Mouse (Mus musculus): Measurements from ENCODE around the gene Slc13a2.

Gene Slc13a2

DNA sequence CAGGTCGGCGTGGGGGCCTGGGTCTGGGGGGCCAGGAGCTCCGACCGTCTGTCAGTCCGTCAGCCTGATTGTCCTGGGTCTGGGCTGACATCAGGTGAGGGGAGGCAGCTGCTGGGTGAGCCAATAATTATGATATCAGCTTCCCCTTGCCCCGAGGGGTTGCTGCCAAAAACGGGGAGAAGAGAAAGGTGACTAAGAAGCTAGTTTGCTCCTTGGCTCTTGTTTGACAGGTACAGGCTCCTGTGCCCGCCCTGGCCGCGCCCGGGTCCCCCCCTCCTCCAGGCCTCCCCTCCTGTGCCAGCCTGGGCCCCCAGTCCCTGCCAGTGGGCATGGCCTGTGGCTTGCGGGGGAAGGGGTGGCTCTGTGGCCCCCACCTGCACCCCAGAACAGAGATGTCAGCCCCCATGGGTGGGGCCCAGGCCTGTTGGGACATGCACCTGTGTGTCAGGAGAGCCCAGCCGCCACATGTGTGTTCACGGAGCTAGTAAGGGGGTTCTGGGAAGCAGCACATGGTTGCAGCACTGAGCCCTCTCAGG lies 35.4 kb downstream of the Slc13a2 start, which contains the start of gene Foxn1:
Foxn1 (minus strand) TSS at position 51 of the 536 bp plus-strand sequence.
- DNase-seq, result no peak

DNA sequence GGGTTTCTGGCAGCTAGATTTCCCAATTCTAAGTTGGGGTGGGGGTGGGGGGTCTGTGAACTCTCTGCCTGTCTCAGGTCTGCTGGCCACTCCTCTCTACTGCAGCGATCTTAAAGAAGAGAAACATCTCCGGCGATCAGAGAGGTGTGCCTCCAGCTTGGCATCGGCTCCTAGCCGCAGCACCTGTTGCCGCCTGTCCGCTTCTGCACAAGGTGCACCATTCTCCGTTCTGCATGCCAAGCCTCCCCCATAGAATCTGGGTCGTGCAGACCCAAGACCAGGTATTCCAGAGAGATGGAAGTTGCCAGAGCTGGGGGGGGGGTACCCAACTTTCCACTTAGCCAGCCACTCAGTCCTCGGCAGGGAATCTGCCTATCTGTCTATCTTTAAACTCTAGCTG lies 36.2 kb downstream of the Slc13a2 start:
- DNase-seq, result no peak

DNA sequence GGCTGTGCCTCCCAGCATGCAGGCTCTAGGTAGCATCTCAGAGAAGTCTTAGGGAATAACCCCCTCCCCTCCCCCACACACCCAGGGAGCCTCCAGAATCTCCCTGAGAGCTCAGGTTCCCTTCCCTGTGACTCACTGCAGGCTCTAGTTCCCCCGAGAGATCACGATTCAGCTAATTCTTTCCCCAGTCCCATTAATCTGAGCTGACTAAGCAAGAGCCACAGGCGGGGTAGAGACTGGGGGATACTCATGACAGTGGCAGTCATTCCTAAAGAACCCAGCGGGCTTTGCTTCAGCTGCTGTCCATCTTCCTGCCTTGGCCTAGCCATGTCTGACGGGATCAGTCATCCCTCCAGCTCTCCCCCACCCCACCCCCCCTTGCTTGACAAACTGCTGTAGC lies 39.3 kb downstream of the Slc13a2 start:
- DNase-seq, result no peak

DNA sequence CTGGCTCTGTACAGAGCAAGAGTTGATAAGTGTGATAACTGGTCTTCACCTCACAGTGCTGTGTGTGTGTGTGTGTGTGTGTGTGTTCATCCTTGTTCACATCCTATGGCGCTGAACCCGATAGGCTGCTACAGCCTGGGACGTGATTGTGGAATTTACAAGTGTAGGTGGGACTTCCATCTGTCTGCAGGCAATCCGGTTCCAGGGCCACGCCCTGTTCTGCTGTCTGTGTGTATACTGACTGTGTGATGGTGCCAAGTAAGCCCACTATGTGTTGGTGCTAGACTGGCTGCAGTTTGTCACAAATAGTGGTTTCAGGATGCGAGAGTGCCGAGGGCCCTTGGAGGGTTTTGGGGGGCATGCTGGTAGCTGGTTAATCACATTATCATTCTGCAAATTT lies 39.7 kb downstream of the Slc13a2 start:
- no peak for DNase-seq

DNA sequence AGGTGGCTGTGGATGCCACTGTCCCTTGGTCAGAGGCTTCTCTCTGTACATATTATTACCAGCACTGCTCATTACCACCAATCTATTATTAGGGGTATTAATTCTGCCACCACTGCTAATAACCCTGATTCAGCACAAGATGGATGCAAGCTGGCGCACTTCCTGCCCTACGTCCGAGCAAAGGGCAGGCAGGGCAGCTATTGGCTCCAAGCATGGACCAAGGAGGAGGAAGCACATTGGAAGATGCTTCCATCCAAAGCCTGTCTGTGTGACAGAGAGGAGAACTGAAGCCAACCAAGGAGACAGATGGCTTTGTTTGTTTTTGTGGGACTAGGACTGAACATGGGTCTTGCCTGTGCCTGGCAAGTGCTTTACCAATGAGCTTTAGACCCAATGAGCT lies 41.0 kb downstream of the Slc13a2 start:
- no peak for DNase-seq

DNA sequence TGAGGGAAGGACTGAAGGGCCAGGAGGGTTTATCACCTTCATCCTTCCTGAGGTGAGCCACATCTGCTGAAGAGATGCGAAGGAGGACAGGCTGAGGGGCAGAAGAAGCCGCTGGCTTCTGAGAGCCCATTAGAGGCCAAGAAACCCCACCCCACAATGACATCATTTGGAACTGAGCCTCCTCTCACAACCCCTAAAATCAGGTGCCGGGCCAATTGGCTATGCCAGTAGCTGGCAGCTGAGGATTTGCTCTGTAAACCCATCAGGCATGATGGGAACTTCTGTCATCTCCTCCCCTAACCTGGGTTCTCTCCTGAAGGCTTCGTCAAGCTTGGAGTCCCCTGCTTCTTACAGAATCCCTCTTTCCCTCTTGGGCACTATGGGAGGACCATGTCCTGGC lies 41.7 kb downstream of the Slc13a2 start:
- no peak for DNase-seq

GRCm38 (mm10) chr11:78377549-78378159 lies 44.4 kb downstream of the Slc13a2 start:
- no peak for DNase-seq

GRCm38 (mm10) chr11:78374147-78374546 lies 47.9 kb downstream of the Slc13a2 start:
- no peak for DNase-seq

DNA sequence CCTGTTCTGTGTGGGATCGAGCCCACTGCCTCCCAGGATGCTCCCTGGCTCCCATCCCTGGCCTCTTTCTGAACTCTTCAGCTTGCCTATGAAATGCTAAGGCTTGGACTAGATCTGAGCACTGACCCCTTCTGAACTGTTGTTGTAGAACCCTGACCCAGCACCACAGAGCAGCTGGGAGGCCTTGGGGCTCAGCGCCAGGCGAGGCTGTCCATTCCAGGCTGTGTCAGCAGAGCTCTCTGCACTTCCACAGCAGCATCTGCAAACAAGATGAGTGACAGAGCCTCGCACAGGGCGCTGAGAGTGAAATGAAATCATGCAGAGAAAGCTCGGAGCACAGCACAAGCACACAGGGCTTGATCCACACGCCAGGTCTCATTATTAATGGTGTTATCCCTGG lies 49.4 kb downstream of the Slc13a2 start:
- DNase-seq, result peak; percentile 58

- DNase-seq, result no peak
Measured at GRCm38 (mm10) chr11:78372166-78372565, 49.9 kb downstream of the Slc13a2 start.

- DNase-seq, result no peak
Measured at GRCm38 (mm10) chr11:78371711-78372110, 50.3 kb downstream of the Slc13a2 start.

- peak; percentile 59 for DNase-seq
Measured at GRCm38 (mm10) chr11:78370389-78370788, 51.6 kb downstream of the Slc13a2 start.

DNA sequence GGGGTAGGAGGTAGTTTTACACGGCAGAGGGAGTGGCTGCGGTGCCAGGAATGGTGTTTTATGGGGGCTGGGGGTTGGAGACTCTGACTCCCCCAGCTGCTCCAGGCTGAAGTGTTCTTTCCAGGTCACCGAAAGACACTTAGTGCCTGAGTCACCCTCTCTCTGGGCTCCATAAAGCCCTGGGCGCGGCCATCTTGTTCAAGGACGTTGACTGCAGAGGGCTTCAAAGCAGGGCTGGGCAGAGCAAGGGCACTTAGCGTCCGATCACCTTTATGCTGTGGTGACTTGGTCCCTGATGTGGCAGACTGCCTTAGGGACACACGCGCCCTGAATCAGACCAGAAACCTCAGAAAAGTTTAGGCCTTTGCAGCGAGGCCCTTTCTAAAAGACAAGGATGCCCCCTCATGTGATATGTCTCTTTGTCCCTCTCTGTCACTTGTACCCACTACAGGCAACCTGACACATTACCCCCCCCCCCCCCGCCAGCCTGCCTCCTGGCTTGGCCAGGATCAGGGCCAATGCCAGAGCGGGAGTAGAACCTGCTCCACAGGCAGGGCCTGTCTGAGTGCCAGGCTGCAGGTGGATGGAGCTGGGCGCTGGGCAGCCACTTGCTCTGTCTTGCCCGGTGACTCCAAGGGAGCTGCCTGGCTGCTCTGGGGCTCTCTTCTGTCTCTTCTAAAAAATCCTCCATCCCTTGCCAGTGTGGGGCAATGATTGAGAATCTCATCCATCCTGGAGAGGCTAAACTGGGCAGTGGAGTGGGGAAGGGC lies 54.4 kb downstream of the Slc13a2 start:
- no peak for DNase-seq

DNA sequence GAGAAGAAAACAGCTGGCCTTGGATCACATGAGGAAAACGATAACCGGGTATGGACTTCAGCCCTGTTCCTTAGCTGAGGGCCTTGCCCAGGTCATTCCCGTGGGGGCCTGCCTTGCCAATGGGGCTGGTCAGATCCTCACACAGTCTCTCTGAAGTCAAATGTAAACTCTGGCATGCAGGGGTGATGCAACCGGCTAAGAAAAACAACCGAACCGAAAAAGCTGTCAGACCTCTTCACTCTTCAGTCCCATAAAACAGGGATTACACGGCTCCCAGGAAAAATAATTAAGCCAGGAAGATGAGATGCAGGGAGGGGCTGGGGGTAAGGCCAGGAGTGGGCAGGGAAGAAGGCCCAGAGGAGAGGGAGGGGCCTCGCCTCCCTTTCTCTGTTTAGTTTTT lies 57.9 kb downstream of the Slc13a2 start:
- DNase-seq, result no peak

GRCm38 (mm10) chr11:78363309-78364007 lies 58.6 kb downstream of the Slc13a2 start:
- DNase-seq, result no peak

- no peak for DNase-seq
Measured at GRCm38 (mm10) chr11:78360789-78361131, 61.3 kb downstream of the Slc13a2 start.

- peak; percentile 88 for DNase-seq
Measured at GRCm38 (mm10) chr11:78360125-78360788, 61.8 kb downstream of the Slc13a2 start.

- DNase-seq, result peak; percentile 45
Measured at GRCm38 (mm10) chr11:78358330-78359007, 63.5 kb downstream of the Slc13a2 start.

DNA sequence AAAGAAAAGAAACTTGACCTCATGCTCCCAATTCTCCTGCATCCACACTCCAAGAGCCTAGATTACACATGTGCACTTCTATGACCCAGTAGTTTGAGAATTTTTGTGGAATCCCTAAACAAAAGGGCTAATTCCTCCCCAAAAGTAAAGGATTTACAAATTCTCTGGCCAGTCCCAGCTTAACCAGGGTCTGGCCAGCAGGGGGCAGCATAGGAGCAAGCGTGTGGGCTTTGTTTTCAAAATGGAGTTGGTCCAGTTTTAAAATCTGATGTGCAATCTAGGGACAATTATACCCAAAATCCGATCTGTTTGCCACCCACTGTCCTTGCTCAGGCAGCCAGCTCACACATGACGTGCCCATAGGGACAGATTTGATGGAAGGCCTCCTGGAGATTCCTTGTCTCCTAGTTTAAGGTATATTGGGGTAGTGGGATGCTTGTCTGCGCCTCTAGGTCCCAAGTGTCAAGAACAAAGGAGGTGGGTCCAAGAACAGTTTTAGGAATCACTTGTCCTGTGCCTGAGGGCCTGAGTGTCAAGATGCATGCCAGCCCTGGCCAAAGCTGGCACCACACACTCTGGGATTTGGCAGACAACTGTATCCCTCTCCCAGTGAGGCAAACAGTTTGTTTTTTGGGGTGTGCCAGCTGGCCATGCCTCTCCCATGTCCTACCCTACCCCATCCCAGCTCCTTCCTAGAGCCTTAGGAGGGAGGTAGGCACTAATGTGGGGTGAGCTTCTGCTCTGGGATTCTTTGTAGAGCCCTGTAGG lies 66.4 kb downstream of the Slc13a2 start:
- peak; percentile 77 for DNase-seq

GRCm38 (mm10) chr11:78354905-78355304 lies 67.1 kb downstream of the Slc13a2 start:
- no peak for DNase-seq

GRCm38 (mm10) chr11:78353081-78353480 lies 68.9 kb downstream of the Slc13a2 start:
- no peak for DNase-seq
